Mouse (Mus musculus) midbrain, embryonic 13.5 days (tissue): Measurements from ENCODE around the gene Sctr. TPM values are rescaled to one million over a fixed set of nuclear protein-coding genes. Genes with fewer than 3 reads are reported as not detected.
A peak's percentile ranks its signal among the peaks of the same experiment; 100 is the strongest.

Experiments used
- ATAC-seq: fragments of 200-750 bp; cut with Nextera tagmentation; 2 replicates; pipeline ENCODE4 v1.8.0; 2017; ENCODE audit warnings: mild to moderate bottlenecking, moderate TSS enrichment, moderate library complexity
- H3K27ac ChIP-seq: fragments of 300-500 bp; sonication (generic); 2 replicates; pipeline ENCODE4 v1.5.1; 2015; ENCODE audit warnings: inconsistent platforms, mild to moderate bottlenecking, moderate library complexity
- H3K27me3 ChIP-seq: fragments of 300-500 bp; sonication (generic); 2 replicates; pipeline ENCODE4 v1.6.1; 2015; ENCODE audit warnings: mild to moderate bottlenecking, inconsistent platforms
- H3K36me3 ChIP-seq: fragments of 300-500 bp; sonication (generic); 2 replicates; pipeline ENCODE4 v1.6.1; 2015; ENCODE audit warnings: mild to moderate bottlenecking, inconsistent platforms
- H3K4me1 ChIP-seq: fragments of 300-500 bp; sonication (generic); replicated peaks from 2 replicates; pipeline ENCODE4 v1.6.1; 2015; ENCODE audit warnings: inconsistent platforms
- H3K4me2 ChIP-seq: fragments of 300-500 bp; sonication (generic); replicated peaks from 2 replicates; pipeline ENCODE4 v1.6.1; 2015; ENCODE audit warnings: moderate library complexity, mild to moderate bottlenecking, inconsistent platforms
- H3K4me3 ChIP-seq: fragments of 300-500 bp; sonication (generic); replicated peaks from 2 replicates; pipeline ENCODE4 v1.5.1; 2015; ENCODE audit warnings: mild to moderate bottlenecking, inconsistent platforms
- H3K9ac ChIP-seq: fragments of 300-500 bp; sonication (generic); replicated peaks from 2 replicates; pipeline ENCODE4 v1.6.1; 2015; ENCODE audit warnings: mild to moderate bottlenecking, inconsistent platforms
- H3K9me3 ChIP-seq: fragments of 300-500 bp; sonication (generic); 2 replicates; pipeline ENCODE4 v1.6.1; 2016; ENCODE audit warnings: mild to moderate bottlenecking, inconsistent platforms
- WGBS: fragments of 180-500 bp; shearing (Covaris S2); methylation state at CpG from one replicate; pipeline ENCODE4 v1.1.7; 2015; 5-methylcytosine and 5-hydroxymethylcytosine counted together
- polyA plus RNA-seq: library from polyadenylated mRNA; unstranded; fragments of >200 nt; fragmentation: Nextera tagmentation; extraction: Ambion mirVana; gene quantifications from 2 replicates; pipeline ENCODE4 v1.2.1, GENCODE M21; 2015

Gene Sctr
- polyA plus RNA-seq, 1 experiment from 2014 or later, result 0.98 TPM

GRCm38 (mm10) chr1:120033469-120033854 is 26.8 kb downstream of the Sctr start:
- H3K27ac ChIP-seq, result no peak overlapping the region
- no peak overlapping the region for H3K4me2 ChIP-seq
- 87% methylated on average over 2 of the region's 2 CpGs for WGBS
- no peaks in the 10 kb centered on the region for H3K4me1 ChIP-seq
- no peak overlapping the region for H3K4me3 ChIP-seq
- H3K9me3 ChIP-seq, result no peaks in the 10 kb centered on the region
- no peak overlapping the region for H3K9ac ChIP-seq
- H3K36me3 ChIP-seq, result no peaks in the 10 kb centered on the region
- no peaks in the 10 kb centered on the region for H3K27me3 ChIP-seq
- no peak for ATAC-seq

GRCm38 (mm10) chr1:120034793-120035192 is 28.1 kb downstream of the Sctr start:
- no peaks in the 10 kb centered on the region for H3K36me3 ChIP-seq
- WGBS, result 87% methylated on average over 1 of the region's 1 CpGs
- no peaks in the 10 kb centered on the region for H3K27me3 ChIP-seq
- no peaks in the 10 kb centered on the region for H3K4me1 ChIP-seq
- H3K4me3 ChIP-seq, result no peak overlapping the region
- H3K9ac ChIP-seq, result no peak overlapping the region
- no peak for ATAC-seq
- H3K9me3 ChIP-seq, result no peaks in the 10 kb centered on the region
- H3K27ac ChIP-seq, result no peak overlapping the region
- H3K4me2 ChIP-seq, result no peak overlapping the region

DNA sequence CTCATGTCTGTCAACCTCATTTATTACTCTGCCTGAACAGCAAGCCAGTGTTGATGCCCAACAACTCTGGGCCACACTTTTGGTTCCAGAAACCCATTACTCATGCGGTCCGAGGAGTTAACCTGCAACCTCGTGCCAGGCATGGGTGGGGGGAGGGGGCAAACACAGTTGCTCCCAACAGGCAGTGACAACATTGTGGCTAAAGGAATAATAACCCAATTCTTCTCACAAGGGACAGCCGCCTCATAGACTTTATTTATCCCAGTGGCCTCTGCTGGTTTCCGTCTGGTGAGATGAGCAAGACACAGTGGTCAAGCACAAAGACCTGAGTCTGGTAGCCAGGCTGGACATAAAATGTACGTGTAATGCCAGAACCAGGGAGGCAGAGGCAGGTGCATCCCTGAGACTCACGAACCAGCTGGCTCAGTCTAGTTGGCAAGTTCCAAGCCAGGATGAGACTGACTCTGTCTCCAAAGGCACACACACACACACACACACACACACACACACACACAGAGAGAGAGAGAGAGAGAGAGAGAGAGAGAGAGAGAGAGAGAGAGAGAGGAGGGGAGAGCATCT is 28.9 kb downstream of the Sctr start:
- ATAC-seq, result no peak
- Histone ChIP-seq H3K4me2 (no peak overlapping the region), H3K9me3 (no peaks in the 10 kb centered on the region), H3K36me3 (no peaks in the 10 kb centered on the region), H3K27ac (no peak overlapping the region), H3K4me1 (no peaks in the 10 kb centered on the region), H3K9ac (no peak overlapping the region), H3K4me3 (no peak overlapping the region), H3K27me3 (no peaks in the 10 kb centered on the region)
- 83% methylated on average over 7 of the region's 7 CpGs for WGBS

- H3K9ac ChIP-seq, result no peak overlapping the region
- H3K36me3 ChIP-seq, result no peaks in the 10 kb centered on the region
- H3K27ac ChIP-seq, result no peak overlapping the region
- no peaks in the 10 kb centered on the region for H3K9me3 ChIP-seq
- ATAC-seq, result 0 out of 2 replicates have a peak, but pooled peaks have one; percentile 16
- no peak overlapping the region for H3K4me2 ChIP-seq
- 81% methylated on average over 9 of the region's 9 CpGs for WGBS
- H3K4me1 ChIP-seq, result no peaks in the 10 kb centered on the region
- H3K4me3 ChIP-seq, result no peak overlapping the region
- H3K27me3 ChIP-seq, result no peaks in the 10 kb centered on the region
Observed at GRCm38 (mm10) chr1:120037021-120037683, 30.5 kb downstream of the Sctr start.

- WGBS, result 76% methylated on average over 9 of the region's 9 CpGs
Observed at GRCm38 (mm10) chr1:120038594-120038993, 31.9 kb downstream of the Sctr start.

DNA sequence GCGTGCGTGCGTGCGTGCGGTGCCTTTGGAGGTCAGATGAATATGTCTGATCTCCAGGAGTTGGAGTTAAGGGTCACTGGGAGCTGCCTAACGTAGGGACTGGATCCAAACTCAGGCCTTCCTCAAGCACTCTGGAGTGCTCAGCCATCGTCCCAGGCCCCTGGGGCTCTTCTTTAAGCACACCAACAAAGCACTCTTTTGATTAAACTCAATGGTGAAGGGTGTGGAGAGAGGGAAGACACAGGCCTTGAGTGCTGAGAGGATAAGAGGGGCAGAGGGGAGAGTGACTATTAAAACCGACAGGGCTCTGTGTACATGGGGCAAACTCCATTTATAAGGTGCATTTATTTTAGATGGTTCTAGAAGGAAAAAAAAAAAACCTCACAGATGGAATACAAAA is 35.7 kb downstream of the Sctr start:
- no peak for ATAC-seq
- Histone ChIP-seq H3K27ac (no peak overlapping the region), H3K36me3 (no peaks in the 10 kb centered on the region), H3K9me3 (no peaks in the 10 kb centered on the region), H3K9ac (no peak overlapping the region), H3K4me3 (no peak overlapping the region), H3K27me3 (no peaks in the 10 kb centered on the region), H3K4me2 (no peak overlapping the region), H3K4me1 (no peaks in the 10 kb centered on the region)
- 67% methylated on average over 8 of the region's 8 CpGs for WGBS

More at GRCm38 (mm10) chr1:120038594-120038993, 31.9 kb downstream of the Sctr start:
- Histone ChIP-seq H3K9me3 (no peaks in the 10 kb centered on the region), H3K4me3 (no peak overlapping the region), H3K4me1 (no peaks in the 10 kb centered on the region), H3K9ac (no peak overlapping the region), H3K36me3 (no peaks in the 10 kb centered on the region), H3K27ac (no peak overlapping the region), H3K27me3 (no peaks in the 10 kb centered on the region), H3K4me2 (no peak overlapping the region)
- ATAC-seq, result no peak

GRCm38 (mm10) chr1:120044584-120044983 is 37.9 kb downstream of the Sctr start:
- no peak overlapping the region for H3K9ac ChIP-seq
- H3K9me3 ChIP-seq, result no peaks in the 10 kb centered on the region
- H3K27me3 ChIP-seq, result no peaks in the 10 kb centered on the region
- ATAC-seq, result no peak
- 89% methylated on average over 16 of the region's 16 CpGs for WGBS
- H3K4me1 ChIP-seq, result no peaks in the 10 kb centered on the region
- H3K4me3 ChIP-seq, result no peak overlapping the region
- H3K27ac ChIP-seq, result no peak overlapping the region
- no peaks in the 10 kb centered on the region for H3K36me3 ChIP-seq
- H3K4me2 ChIP-seq, result no peak overlapping the region

DNA sequence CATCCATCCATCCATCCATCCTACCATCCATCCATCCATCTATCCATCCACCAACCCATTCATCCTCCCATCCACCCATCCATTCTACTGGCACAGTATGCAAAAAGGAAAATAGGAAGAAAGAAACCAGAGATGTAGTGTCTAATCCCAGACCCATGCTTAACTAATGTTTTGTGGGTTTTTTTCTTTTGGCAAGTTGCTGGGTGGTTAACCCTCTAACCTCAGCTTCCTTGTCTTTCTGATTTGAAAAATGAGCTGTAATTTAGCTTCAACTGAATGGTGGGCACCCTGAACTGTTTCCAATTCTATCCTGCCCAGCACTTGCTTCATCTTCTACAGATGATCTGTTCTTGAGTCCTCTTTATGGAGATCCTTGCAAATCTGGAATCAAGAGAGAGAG is 40.6 kb downstream of the Sctr start:
- no peak overlapping the region for H3K27ac ChIP-seq
- no peak for ATAC-seq
- no peaks in the 10 kb centered on the region for H3K4me1 ChIP-seq
- no peaks in the 10 kb centered on the region for H3K36me3 ChIP-seq
- no peaks in the 10 kb centered on the region for H3K27me3 ChIP-seq
- H3K4me2 ChIP-seq, result no peak overlapping the region
- H3K9me3 ChIP-seq, result no peaks in the 10 kb centered on the region
- H3K4me3 ChIP-seq, result no peak overlapping the region
- H3K9ac ChIP-seq, result no peak overlapping the region

- Histone ChIP-seq H3K9ac (no peak overlapping the region), H3K27me3 (no peaks in the 10 kb centered on the region), H3K4me2 (no peak overlapping the region), H3K27ac (no peak overlapping the region), H3K9me3 (no peaks in the 10 kb centered on the region), H3K4me1 (no peaks in the 10 kb centered on the region), H3K36me3 (no peaks in the 10 kb centered on the region), H3K4me3 (no peak overlapping the region)
- 26% methylated on average over 1 of the region's 1 CpGs for whole genome bisulfite sequencing
- ATAC-seq, result no peak
Observed at GRCm38 (mm10) chr1:120051070-120051469, 44.4 kb downstream of the Sctr start.

DNA sequence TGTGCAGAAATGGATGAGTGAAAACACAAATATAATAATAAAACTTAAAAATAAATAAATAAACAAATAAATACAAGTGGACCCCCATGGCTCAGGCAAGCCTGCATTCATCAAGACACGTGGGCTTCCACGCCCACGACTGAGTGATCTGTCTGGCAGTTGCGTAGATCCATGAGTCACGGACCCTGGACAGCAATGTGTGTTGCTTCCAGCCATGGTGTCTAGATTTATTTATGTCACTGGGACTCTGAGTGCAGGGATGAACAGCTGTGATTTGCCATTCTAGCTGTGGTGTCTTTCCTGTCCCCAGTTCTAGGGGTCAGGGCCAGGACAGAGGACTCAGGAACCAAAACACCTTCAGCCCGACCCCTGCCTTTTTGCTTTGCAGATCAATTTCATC is 48.3 kb downstream of the Sctr start:
- H3K4me2 ChIP-seq, result no peak overlapping the region
- H3K9me3 ChIP-seq, result no peaks in the 10 kb centered on the region
- no peak for ATAC-seq
- WGBS, result 95% methylated on average over 6 of the region's 6 CpGs
- no peaks in the 10 kb centered on the region for H3K36me3 ChIP-seq
- no peak overlapping the region for H3K4me3 ChIP-seq
- H3K9ac ChIP-seq, result no peak overlapping the region
- no peaks in the 10 kb centered on the region for H3K27me3 ChIP-seq
- no peaks in the 10 kb centered on the region for H3K4me1 ChIP-seq
- no peak overlapping the region for H3K27ac ChIP-seq

- Histone ChIP-seq H3K4me2 (no peak overlapping the region), H3K36me3 (no peaks in the 10 kb centered on the region), H3K4me1 (no peaks in the 10 kb centered on the region), H3K27ac (no peak overlapping the region), H3K9ac (no peak overlapping the region), H3K4me3 (no peak overlapping the region), H3K9me3 (no peaks in the 10 kb centered on the region), H3K27me3 (no peaks in the 10 kb centered on the region)
- no peak for ATAC-seq
- WGBS, result 87% methylated on average over 6 of the region's 6 CpGs
Observed at GRCm38 (mm10) chr1:120055475-120055874, 48.8 kb downstream of the Sctr start.

- Histone ChIP-seq H3K9me3 (no peaks in the 10 kb centered on the region), H3K27me3 (no peaks in the 10 kb centered on the region), H3K4me3 (no peak overlapping the region), H3K4me1 (no peaks in the 10 kb centered on the region), H3K36me3 (no peaks in the 10 kb centered on the region), H3K27ac (no peak overlapping the region), H3K9ac (no peak overlapping the region), H3K4me2 (no peak overlapping the region)
- ATAC-seq, result no peak
- 60% methylated on average over 7 of the region's 7 CpGs for WGBS
Observed at GRCm38 (mm10) chr1:120056236-120056635, 49.5 kb downstream of the Sctr start.

DNA sequence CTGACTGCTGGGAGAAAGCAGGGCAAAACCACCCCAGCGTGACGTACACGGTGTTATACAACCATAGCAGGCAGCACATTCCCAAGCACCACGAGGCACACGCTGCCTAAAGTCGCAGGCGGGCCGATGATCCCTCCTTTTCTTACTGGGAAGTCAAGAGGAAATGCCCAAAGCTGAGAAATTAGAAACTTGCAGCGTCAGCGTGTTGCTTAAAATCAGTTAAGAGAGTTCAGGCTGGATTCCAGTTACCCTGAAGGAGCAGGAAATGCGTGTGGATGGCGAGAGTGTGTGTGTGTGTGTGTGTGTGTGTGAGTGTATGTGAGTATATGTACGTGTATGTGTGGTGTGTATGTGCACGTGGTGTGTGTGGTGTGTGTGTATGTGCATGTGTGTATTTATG is 50.4 kb downstream of the Sctr start:
- Histone ChIP-seq H3K27ac (no peak overlapping the region), H3K9ac (no peak overlapping the region), H3K4me1 (no peaks in the 10 kb centered on the region), H3K27me3 (no peaks in the 10 kb centered on the region), H3K4me3 (no peak overlapping the region), H3K9me3 (no peaks in the 10 kb centered on the region), H3K36me3 (no peaks in the 10 kb centered on the region), H3K4me2 (no peak overlapping the region)
- 72% methylated on average over 14 of the region's 14 CpGs for WGBS
- ATAC-seq, result no peak
